8 mouse cellular contexts compared by ENCODE assay signal in the genomic region with DNA sequence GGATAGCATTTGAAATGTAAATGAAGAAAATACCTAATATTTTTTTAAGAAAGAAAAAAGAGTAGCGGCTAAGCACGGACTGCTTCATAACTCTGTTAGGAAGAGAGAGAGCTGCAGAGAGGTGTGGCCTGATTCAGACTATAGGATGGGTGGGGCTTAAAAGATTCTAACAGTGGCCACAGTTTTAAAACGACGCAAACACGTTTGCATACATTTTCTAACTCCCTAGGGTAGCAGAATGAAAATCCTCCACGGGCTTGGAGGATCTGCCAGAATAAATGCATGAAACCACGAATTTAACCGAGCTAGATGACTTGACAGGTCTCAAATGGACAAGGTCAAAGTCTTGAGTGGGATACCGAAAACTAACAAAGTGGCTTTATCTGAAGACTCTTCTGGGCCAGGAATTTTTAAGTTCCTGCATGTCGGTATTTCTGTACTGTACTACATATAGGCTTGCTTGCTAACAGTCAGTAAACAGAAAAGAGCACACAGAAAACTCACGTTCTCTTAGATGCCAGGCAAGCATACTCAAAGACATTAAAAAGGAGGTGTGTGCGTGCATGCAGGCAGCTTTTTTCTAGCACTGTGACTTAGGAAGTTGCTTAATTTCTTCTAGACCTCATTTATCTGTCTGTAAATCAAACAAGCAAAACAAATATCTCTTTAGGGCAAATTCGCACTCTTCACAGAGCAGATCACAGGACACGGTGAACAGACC. TPM values are rescaled to one million over a fixed set of nuclear protein-coding genes. Genes with fewer than 3 reads are reported as not detected.
DNase-seq lines count a peak whose midpoint lies in the region; ATAC-seq and TF ChIP-seq lines count a peak whose summit lies in the region.

No protein-coding gene starts in this region.

- H3K4me3 ChIP-seq in embryonic fibroblast, embryonic 13.5 days (ENCODE audit: insufficient read depth, low read length): peak overlapping the region; percentile 7; the same call in 1 of the 2 replicates
- H3K4me3 ChIP-seq in limb, embryonic 11.5 days (ENCODE audit: low read depth, low read length): peak overlapping the region; percentile 89
- H3K4me3 ChIP-seq in neural tube, embryonic 14.5 days (ENCODE audit: low read depth, low read length): peak overlapping the region; percentile 82

- TF ChIP-seq CTCF in embryonic fibroblast, embryonic 13.5 days (IDR thresholded peaks at IDR 0.05; ENCODE audit: borderline replicate concordance, insufficient read depth, low read length): no peak

- 29% methylated on average over 14 of the region's 14 CpGs for WGBS in limb, embryonic 11.5 days
- 30% methylated on average over 14 of the region's 14 CpGs for WGBS in neural tube, embryonic 14.5 days

- H3K9me3 ChIP-seq in limb, embryonic 11.5 days (ENCODE audit: control insufficient read depth, low read length): no peaks in the 10 kb centered on the region
- H3K9me3 ChIP-seq in neural tube, embryonic 14.5 days (ENCODE audit: control insufficient read depth, low read length): no peaks in the 10 kb centered on the region

- H3K36me3 ChIP-seq in limb, embryonic 11.5 days (ENCODE audit: control insufficient read depth, insufficient read depth, low read length): no peaks in the 10 kb centered on the region
- H3K36me3 ChIP-seq in neural tube, embryonic 14.5 days (ENCODE audit: control insufficient read depth, insufficient read depth, low read length): no peaks in the 10 kb centered on the region

- H3K9ac ChIP-seq in limb, embryonic 11.5 days (ENCODE audit: low read length): no peak overlapping the region
- no peak overlapping the region for H3K9ac ChIP-seq in neural tube, embryonic 14.5 days (replicated peaks; ENCODE audit: low read depth, low read length)

- peak overlapping the region; percentile 93; the same call in 1 of the 2 replicates for H3K4me2 ChIP-seq in limb, embryonic 11.5 days (ENCODE audit: low read depth, severe bottlenecking)
- peak overlapping the region; percentile 91 for H3K4me2 ChIP-seq in neural tube, embryonic 14.5 days (ENCODE audit: low read depth, low read length)

- DNase-seq in spleen, postnatal 4 days (ENCODE audit: low spot score in 2 of 2): peak; percentile 17 to 54
- DNase-seq in spleen, adult 18-20 months: no peak
- DNase-seq in limb, embryonic 11.5 days (ENCODE audit: low spot score): no peak
- DNase-seq in layer of hippocampus, adult 9-11 months: no peak
- DNase-seq in gastrocnemius, postnatal 25 days: no peak
- DNase-seq in kidney, postnatal 10 days: no peak

- no peak for TF ChIP-seq POLR2A in embryonic fibroblast, embryonic 13.5 days (IDR thresholded peaks at IDR 0.05; ENCODE audit: low read depth, low read length)

- ATAC-seq in limb, embryonic 11.5 days (ENCODE audit: insufficient number of reproducible peaks, low FRiP score, low TSS enrichment, low read depth): no peak
- peak; percentile 48 for ATAC-seq in neural tube, embryonic 14.5 days (ENCODE audit: low read depth)

- H3K27me3 ChIP-seq in limb, embryonic 11.5 days (ENCODE audit: control insufficient read depth, insufficient read depth, low read length): no peaks in the 10 kb centered on the region
- peaks cover 5% of the 10 kb centered on the region for H3K27me3 ChIP-seq in neural tube, embryonic 14.5 days (ENCODE audit: control insufficient read depth, insufficient read depth, low read length)

- H3K27ac ChIP-seq in embryonic fibroblast, embryonic 13.5 days (ENCODE audit: insufficient read depth, low read length): no peak overlapping the region
- H3K27ac ChIP-seq in limb, embryonic 11.5 days (replicated peaks; ENCODE audit: low read depth, low read length): no peak overlapping the region
- no peak overlapping the region for H3K27ac ChIP-seq in neural tube, embryonic 14.5 days (ENCODE audit: low read depth, low read length)

- H3K4me1 ChIP-seq in embryonic fibroblast, embryonic 13.5 days (ENCODE audit: control insufficient read depth, insufficient read depth, low read length): no peaks in the 10 kb centered on the region; the same call in 1 of the 2 replicates
- no peaks in the 10 kb centered on the region for H3K4me1 ChIP-seq in limb, embryonic 11.5 days (ENCODE audit: control insufficient read depth, insufficient read depth, low read length)
- peaks cover 6% of the 10 kb centered on the region; the same call in 1 of the 2 replicates for H3K4me1 ChIP-seq in neural tube, embryonic 14.5 days (ENCODE audit: control insufficient read depth, insufficient read depth, low read length)

RNA-seq across cellular contexts. Expression of a gene that starts 0.5 kb away (rescaled TPM):
- polyA plus RNA-seq in embryonic fibroblast, embryonic 13.5 days (2011; ENCODE audit: insufficient read length, low read depth, missing spikeins): 31.1 and 37.5 TPM in 2 replicates
- 33.6 and 41.6 TPM in 2 replicates for polyA plus RNA-seq in limb, embryonic 11.5 days (2014; fragmentation: Nextera tagmentation; extraction: Ambion mirVana)
- 39.7 and 43.0 TPM in 2 replicates for polyA plus RNA-seq in neural tube, embryonic 14.5 days (2014; fragmentation: Nextera tagmentation; extraction: Ambion mirVana)
- 10 to 100 TPM; 49.6 to 62.8 TPM for total RNA-seq in gastrocnemius, postnatal 25 days (2021)

RNA-seq across cellular contexts. Expression of a gene that starts 25.4 kb away (rescaled TPM):
- polyA plus RNA-seq in embryonic fibroblast, embryonic 13.5 days (2011; ENCODE audit: insufficient read length, low read depth, missing spikeins): not detected in 2 replicates
- polyA plus RNA-seq in limb, embryonic 11.5 days (2014; fragmentation: Nextera tagmentation; extraction: Ambion mirVana): 1.2 and 1.6 TPM in 2 replicates
- 0.99 and 1.1 TPM in 2 replicates for polyA plus RNA-seq in neural tube, embryonic 14.5 days (2014; fragmentation: Nextera tagmentation; extraction: Ambion mirVana)
- under 1 TPM; 0.43 to 0.70 TPM for total RNA-seq in gastrocnemius, postnatal 25 days (2021)

RNA-seq across cellular contexts. Expression of a gene that starts 53.5 kb away (rescaled TPM):
- 1.5 and 2.3 TPM in 2 replicates for polyA plus RNA-seq in embryonic fibroblast, embryonic 13.5 days (2011; ENCODE audit: insufficient read length, low read depth, missing spikeins)
- polyA plus RNA-seq in limb, embryonic 11.5 days (2014; fragmentation: Nextera tagmentation; extraction: Ambion mirVana): 6.1 and 8.9 TPM in 2 replicates
- 2.1 and 8.2 TPM in 2 replicates for polyA plus RNA-seq in neural tube, embryonic 14.5 days (2014; fragmentation: Nextera tagmentation; extraction: Ambion mirVana)
- total RNA-seq in gastrocnemius, postnatal 25 days (2021): 10 to 100 TPM; 80.0 to 85.8 TPM

Comparison
In these comparisons a context has a peak if more than half of its experiments do, and no peak if none do; other contexts are left out.
1. DNase-seq: peak in spleen, postnatal 4 days (2 of 2); none in spleen, adult 18-20 months (0 of 2), limb, embryonic 11.5 days (single experiment), layer of hippocampus, adult 9-11 months (single experiment), gastrocnemius, postnatal 25 days (single experiment) and kidney, postnatal 10 days (single experiment).
2. H3K4me3 ChIP-seq: peak in every context shown above with its lines; median percentile 89 in limb, embryonic 11.5 days; 82 in neural tube, embryonic 14.5 days; 7 in embryonic fibroblast, embryonic 13.5 days.